Mouse (Mus musculus) ES-E14 (cell line): ENCODE measurements at regions not wholly inside any gene's neighbourhood (a gene's known extent, or its start where the extent isn't known, plus 50 kb on each side); places are given as distances from the start of the nearest gene placed in this dataset.

ENCODE experiments used
- DNase-seq: peaks from one replicate; pipeline ENCODE4 v3.0.0-alpha.2; 2013; ENCODE audit warnings: low read depth, low spot score
- H3K27ac ChIP-seq: 2 replicates; pipeline ENCODE4 v1.5.1; 2012; ENCODE audit warnings: low read depth, mild to moderate bottlenecking, low read length, moderate library complexity, mixed read lengths; ENCODE audit not compliant: poor library complexity, insufficient read depth, severe bottlenecking
- H3K36me3 ChIP-seq: 2 replicates; pipeline ENCODE4 v1.6.1; 2012; ENCODE audit warnings: mild to moderate bottlenecking, low read length, moderate library complexity, mixed read lengths; ENCODE audit not compliant: control insufficient read depth, poor library complexity, insufficient read depth, severe bottlenecking
- H3K4me1 ChIP-seq, 2 experiments: fragments of 150-350 bp in 1 of 2; sonication (generic) in 1 of 2; 2 replicates each; pipeline ENCODE4 v1.6.1; 2012; ENCODE audit warnings: low read length in 2 of 2, mild to moderate bottlenecking in 1 of 2, mixed read lengths in 1 of 2; ENCODE audit not compliant: control insufficient read depth in 2 of 2, insufficient read depth in 2 of 2, poor library complexity in 1 of 2
- H3K4me3 ChIP-seq, 2 experiments: fragments of 150-350 bp in 1 of 2; sonication (generic) in 1 of 2; 2 replicates each; pipeline ENCODE4 v1.5.1; 2012; ENCODE audit warnings: low read length in 2 of 2, low read depth in 1 of 2, mild to moderate bottlenecking in 1 of 2, mixed read lengths in 1 of 2; ENCODE audit not compliant: insufficient read depth in 1 of 2, poor library complexity in 1 of 2, severe bottlenecking in 1 of 2
- H3K9ac ChIP-seq: 2 replicates; pipeline ENCODE4 v1.6.1; 2012; ENCODE audit warnings: low read depth, mild to moderate bottlenecking, low read length, mixed read lengths; ENCODE audit not compliant: poor library complexity, insufficient read depth, severe bottlenecking
- H3K9me3 ChIP-seq: fragments of 150-350 bp; sonication (generic); 2 replicates; pipeline ENCODE4 v1.6.1; 2012; ENCODE audit warnings: low read depth, mild to moderate bottlenecking, low read length; ENCODE audit not compliant: control insufficient read depth, insufficient read depth
- CHD2 ChIP-seq: IDR thresholded peaks from 2 replicates; pipeline ENCODE4 v1.6.1; 2014; ENCODE audit warnings: mild to moderate bottlenecking, low read depth, low read length, inconsistent platforms
- HCFC1 ChIP-seq: IDR thresholded peaks from 2 replicates; pipeline ENCODE4 v1.6.1; 2012; ENCODE audit warnings: low read length, inconsistent platforms, borderline replicate concordance; ENCODE audit not compliant: insufficient read depth
- MAFK ChIP-seq: IDR thresholded peaks from 2 replicates; pipeline ENCODE4 v1.6.1; 2014; ENCODE audit warnings: mild to moderate bottlenecking, low read depth, low read length, inconsistent platforms; ENCODE audit not compliant: insufficient read depth
- ZC3H11A ChIP-seq: IDR thresholded peaks from 2 replicates; pipeline ENCODE4 v1.6.1; 2012; ENCODE audit warnings: low read depth, mild to moderate bottlenecking, inconsistent platforms, low read length, borderline replicate concordance
- ZNF384 ChIP-seq: IDR thresholded peaks from 2 replicates; pipeline ENCODE4 v1.6.1; 2012; ENCODE audit warnings: low read depth, low read length, inconsistent platforms
- in situ Hi-C, 2 experiments: fragments of 600-800 bp; cut with MboI; formaldehyde crosslinking; loops; one replicate each; pipeline ENCODE4 v1.15.1; 2025; ENCODE audit warnings: low sequenced_read_pairs in 2 of 2, inconsistent platforms in 1 of 2; ENCODE audit not compliant: unreplicated experiment in 2 of 2

GRCm38 (mm10) chr13:53996867-53997266 is 58.6 kb downstream of the Drd1 start:
- in situ Hi-C loops = no loop called here
- Histone ChIP-seq H3K9ac (no peak overlapping the region), H3K4me1 (no peaks in the 10 kb centered on the region), H3K9me3 (no peaks in the 10 kb centered on the region), H3K27ac (no peak overlapping the region), H3K4me3 (no peak overlapping the region), H3K36me3 (no peaks in the 10 kb centered on the region)
- DNase-seq = no peak
- TF ChIP-seq ZNF384 = no peak
- TF ChIP-seq CHD2 = no peak
- no peak for TF ChIP-seq MAFK
- TF ChIP-seq ZC3H11A = no peak
- TF ChIP-seq HCFC1 = no peak

DNA sequence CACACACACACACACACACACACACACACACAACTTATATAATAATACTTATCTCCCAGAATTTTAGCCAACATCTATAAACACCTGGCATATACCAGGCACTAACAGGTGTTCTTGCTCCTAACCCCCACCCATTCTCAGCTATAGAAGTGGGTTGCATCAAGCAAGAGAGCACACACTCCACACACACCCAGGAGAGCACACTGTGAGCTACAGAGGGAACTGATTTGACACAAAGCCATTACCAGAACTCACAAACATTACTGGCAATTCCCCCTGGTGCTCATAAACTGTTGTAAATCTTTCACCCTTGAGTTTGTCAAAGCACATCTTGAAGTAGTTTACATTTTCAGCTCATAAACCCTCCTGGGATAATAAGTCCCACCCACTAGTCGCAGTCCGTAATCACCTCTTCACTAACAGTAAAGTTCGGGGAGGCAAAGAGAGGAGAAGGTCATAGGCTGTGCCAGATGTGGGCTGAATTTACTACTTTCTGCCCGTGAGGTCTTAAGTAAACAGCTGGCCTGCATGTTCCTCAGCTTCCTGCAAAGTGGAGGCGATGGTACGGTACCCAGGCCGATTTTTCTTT is 62.5 kb downstream of the Drd1 start:
- H3K36me3 ChIP-seq = no peaks in the 10 kb centered on the region
- H3K4me1 ChIP-seq = no peaks in the 10 kb centered on the region
- TF ChIP-seq MAFK = no peak
- TF ChIP-seq HCFC1 = no peak
- no peak for TF ChIP-seq ZNF384
- no peak for TF ChIP-seq ZC3H11A
- TF ChIP-seq CHD2 = no peak
- no peak overlapping the region for H3K4me3 ChIP-seq
- in situ Hi-C loops = no loop called here
- no peak overlapping the region for H3K9ac ChIP-seq
- no peak overlapping the region for H3K27ac ChIP-seq
- no peaks in the 10 kb centered on the region for H3K9me3 ChIP-seq
- DNase-seq = no peak

DNA sequence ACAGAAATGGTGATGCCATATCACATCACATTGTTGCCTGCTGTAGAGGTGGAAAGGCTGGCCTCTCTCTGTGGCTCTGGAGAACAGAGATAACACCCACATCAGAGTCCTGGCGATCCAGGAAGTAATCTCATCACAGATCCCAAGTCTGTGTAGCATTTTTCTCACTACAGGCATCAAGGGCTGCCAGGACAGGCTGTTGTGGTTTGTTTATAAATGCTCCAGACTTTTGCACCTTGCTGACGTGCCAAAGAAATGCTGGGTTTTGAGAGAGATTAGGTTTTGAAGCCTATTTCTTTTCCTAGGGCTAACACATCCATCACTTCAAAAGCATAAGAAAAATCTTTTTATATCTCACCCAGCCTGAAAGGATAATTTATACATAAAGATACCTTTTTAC is 76.3 kb downstream of the Drd1 start:
- Histone ChIP-seq H3K9me3 (no peaks in the 10 kb centered on the region), H3K9ac (no peak overlapping the region), H3K36me3 (no peaks in the 10 kb centered on the region), H3K27ac (no peak overlapping the region), H3K4me3 (no peak overlapping the region), H3K4me1 (no peaks in the 10 kb centered on the region)
- TF ChIP-seq ZC3H11A (no peak), CHD2 (no peak), MAFK (no peak), HCFC1 (no peak), ZNF384 (no peak)
- no peak for DNase-seq
- in situ Hi-C loops = no loop called here

DNA sequence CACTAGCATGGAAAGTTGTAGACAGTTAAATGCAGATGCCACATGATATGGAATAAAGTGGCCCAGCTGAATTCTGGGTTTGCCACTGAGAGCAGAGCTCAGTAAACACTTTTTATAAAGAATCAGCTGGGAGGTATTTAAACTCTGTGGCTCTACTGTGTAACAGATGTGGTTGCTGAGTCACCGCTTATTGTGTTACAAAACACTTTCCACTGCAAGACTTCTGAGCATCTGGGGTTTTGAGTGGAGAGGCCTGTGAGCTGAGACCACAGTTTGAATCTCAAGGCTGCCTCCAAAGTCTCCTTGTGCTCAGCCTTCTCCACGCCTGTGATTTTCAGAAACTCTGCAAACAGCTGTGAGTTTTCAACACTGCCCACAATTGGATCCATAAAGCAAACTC is 86.1 kb downstream of the Drd1 start:
- peaks cover 6% of the 10 kb centered on the region; the same call in 1 of the 2 replicates for H3K9me3 ChIP-seq
- DNase-seq = no peak
- no peak overlapping the region for H3K9ac ChIP-seq
- no peak overlapping the region for H3K4me3 ChIP-seq
- no peaks in the 10 kb centered on the region for H3K4me1 ChIP-seq
- in situ Hi-C loops = no loop called here
- H3K36me3 ChIP-seq = no peaks in the 10 kb centered on the region
- no peak overlapping the region for H3K27ac ChIP-seq
- TF ChIP-seq CHD2 = no peak
- no peak for TF ChIP-seq ZNF384
- TF ChIP-seq ZC3H11A = no peak
- no peak for TF ChIP-seq HCFC1

GRCm38 (mm10) chr13:53956167-53956566 is 99.3 kb downstream of the Drd1 start:
- Histone ChIP-seq H3K9me3 (no peaks in the 10 kb centered on the region), H3K4me3 (no peak overlapping the region), H3K27ac (no peak overlapping the region), H3K4me1 (no peaks in the 10 kb centered on the region), H3K9ac (no peak overlapping the region), H3K36me3 (no peaks in the 10 kb centered on the region)
- TF ChIP-seq CHD2 = no peak
- no peak for TF ChIP-seq ZNF384
- TF ChIP-seq ZC3H11A = no peak
- no peak for TF ChIP-seq HCFC1
- no peak for TF ChIP-seq MAFK
- DNase-seq = no peak
- in situ Hi-C loops = no loop called here
